ENCODE assay signal across 8 mouse cellular contexts in the genomic region with DNA sequence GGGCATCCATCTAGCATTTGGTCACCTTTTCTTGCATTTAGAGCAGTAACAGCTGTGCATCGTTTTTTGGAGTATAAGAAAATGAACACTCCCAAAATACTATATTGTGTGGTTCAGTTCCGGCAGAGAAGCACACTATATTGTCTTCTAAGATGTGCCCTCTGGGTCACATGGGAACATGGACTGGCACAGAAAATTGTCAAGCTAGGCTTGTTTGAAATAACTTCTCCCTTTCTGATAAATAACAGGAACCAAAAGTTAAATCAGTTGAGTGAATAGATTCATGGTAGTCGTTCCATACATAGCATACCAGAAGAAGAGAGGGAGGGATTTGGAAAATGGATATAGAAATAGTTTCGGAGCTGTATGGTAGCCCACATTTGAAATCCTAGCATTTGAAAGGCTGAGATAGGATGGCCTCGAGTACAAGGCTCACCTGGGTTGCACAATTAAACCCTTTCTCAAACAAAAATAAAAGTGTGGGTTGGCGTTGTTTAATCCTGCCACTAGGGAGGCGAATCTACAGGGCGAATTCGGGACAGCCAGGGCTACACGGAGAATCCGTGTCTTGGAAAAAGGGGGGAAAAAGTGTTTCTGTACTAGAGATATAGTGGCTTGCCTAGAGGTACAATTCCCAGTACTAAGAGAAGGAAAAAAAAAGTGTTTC. TPM values are rescaled to one million over a fixed set of nuclear protein-coding genes. Genes with fewer than 3 reads are reported as not detected.
DNase-seq lines count a peak whose midpoint lies in the region; ATAC-seq and TF ChIP-seq lines count a peak whose summit lies in the region.

No protein-coding gene starts in this region.

- no peaks in the 10 kb centered on the region for H3K27me3 ChIP-seq in cerebellum, adult 2 months (ENCODE audit: control insufficient read depth, insufficient read depth, low read length)
- no peaks in the 10 kb centered on the region for H3K27me3 ChIP-seq in forebrain, embryonic 13.5 days
- H3K27me3 ChIP-seq in liver, embryonic 15.5 days: no peaks in the 10 kb centered on the region

- DNase-seq in cerebellum, adult 2 months: no peak
- DNase-seq in cerebellum, adult 18-20 months: no peak
- peak; percentile 57 for DNase-seq in A20 (ENCODE audit: low read depth, low spot score)
- DNase-seq in c-Kit-positive CD71-positive TER-119-positive erythroid progenitor cells, embryonic 14.5 days (ENCODE audit: low spot score): no peak
- no peak for DNase-seq in embryo, embryonic 10.5 days (ENCODE audit: low spot score)
- no peak for DNase-seq in testis, postnatal 14 days (ENCODE audit: low spot score)

- TF ChIP-seq POLR2A in cerebellum, adult 2 months (IDR thresholded peaks at IDR 0.05; ENCODE audit: borderline replicate concordance, insufficient read depth, low read length): no peak

- peak overlapping the region; percentile 64 for H3K4me2 ChIP-seq in forebrain, embryonic 13.5 days
- H3K4me2 ChIP-seq in liver, embryonic 15.5 days: peak overlapping the region; percentile 77

- H3K9ac ChIP-seq in forebrain, embryonic 13.5 days: peak overlapping the region; percentile 59
- peak overlapping the region; percentile 58 for H3K9ac ChIP-seq in liver, embryonic 15.5 days

- H3K4me3 ChIP-seq in cerebellum, adult 2 months (replicated peaks; ENCODE audit: insufficient read depth, low read depth, low read length): peak overlapping the region; percentile 48
- peak overlapping the region; percentile 87 for H3K4me3 ChIP-seq in forebrain, embryonic 13.5 days
- H3K4me3 ChIP-seq in liver, embryonic 15.5 days (replicated peaks): peak overlapping the region; percentile 78

- peaks cover 19% of the 10 kb centered on the region for H3K36me3 ChIP-seq in forebrain, embryonic 13.5 days (ENCODE audit: poor library complexity, severe bottlenecking)
- H3K36me3 ChIP-seq in liver, embryonic 15.5 days (replicated peaks): peaks cover 28% of the 10 kb centered on the region

- H3K4me1 ChIP-seq in cerebellum, adult 2 months (ENCODE audit: control insufficient read depth, insufficient read depth, low read length): peaks cover 3% of the 10 kb centered on the region; the same call in 1 of the 2 replicates
- peaks cover 41% of the 10 kb centered on the region for H3K4me1 ChIP-seq in forebrain, embryonic 13.5 days
- peaks cover 53% of the 10 kb centered on the region for H3K4me1 ChIP-seq in liver, embryonic 15.5 days (replicated peaks)

- ATAC-seq in forebrain, embryonic 13.5 days: peak; percentile 48
- no peak for ATAC-seq in liver, embryonic 15.5 days (ENCODE audit: insufficient read depth)

- peak; percentile 20; the same call in 1 of the 2 replicates for TF ChIP-seq CTCF in cerebellum, adult 2 months (IDR thresholded peaks at IDR 0.05; ENCODE audit: borderline replicate concordance, insufficient read depth, low read depth, low read length)

- H3K9me3 ChIP-seq in forebrain, embryonic 13.5 days (replicated peaks): no peaks in the 10 kb centered on the region
- no peaks in the 10 kb centered on the region for H3K9me3 ChIP-seq in liver, embryonic 15.5 days (replicated peaks)

- H3K27ac ChIP-seq in cerebellum, adult 2 months (ENCODE audit: insufficient read depth, low read length): peak overlapping the region; percentile 13; the same call in 1 of the 2 replicates
- H3K27ac ChIP-seq in forebrain, embryonic 13.5 days: peak overlapping the region; percentile 89
- H3K27ac ChIP-seq in liver, embryonic 15.5 days (replicated peaks): peak overlapping the region; percentile 99

- 11% methylated on average over 11 of the region's 11 CpGs for WGBS in cerebellum, adult 2 months
- 14% methylated on average over 11 of the region's 11 CpGs for WGBS in forebrain, embryonic 13.5 days
- 15% methylated on average over 11 of the region's 11 CpGs for WGBS in liver, embryonic 15.5 days (ENCODE audit: insufficient replicate concordance)

RNA-seq across cellular contexts. Expression of a gene that starts 0.5 kb away (rescaled TPM):
- 68.1 and 70.2 TPM in 2 replicates for polyA plus RNA-seq in cerebellum, adult 2 months (2012; rRNA removed)
- polyA plus RNA-seq in forebrain, embryonic 13.5 days (2015; fragmentation: Nextera tagmentation; extraction: Ambion mirVana): 57.8 TPM in 2 replicates
- polyA plus RNA-seq in liver, embryonic 15.5 days (2015; fragmentation: Nextera tagmentation; extraction: Ambion mirVana): 162 and 178 TPM in 2 replicates

RNA-seq across cellular contexts. Expression of a gene that starts 9.3 kb away (rescaled TPM):
- 22.3 and 23.0 TPM in 2 replicates for polyA plus RNA-seq in cerebellum, adult 2 months (2012; rRNA removed)
- polyA plus RNA-seq in forebrain, embryonic 13.5 days (2015; fragmentation: Nextera tagmentation; extraction: Ambion mirVana): 20.3 and 20.5 TPM in 2 replicates
- polyA plus RNA-seq in liver, embryonic 15.5 days (2015; fragmentation: Nextera tagmentation; extraction: Ambion mirVana): 17.3 and 17.4 TPM in 2 replicates

RNA-seq across cellular contexts. Expression of a gene that starts 28.9 kb away (rescaled TPM):
- not detected in 2 replicates for polyA plus RNA-seq in cerebellum, adult 2 months (2012; rRNA removed)
- not detected in 2 replicates for polyA plus RNA-seq in forebrain, embryonic 13.5 days (2015; fragmentation: Nextera tagmentation; extraction: Ambion mirVana)
- not detected in 2 replicates for polyA plus RNA-seq in liver, embryonic 15.5 days (2015; fragmentation: Nextera tagmentation; extraction: Ambion mirVana)

RNA-seq across cellular contexts. Expression of a gene that starts 40.7 kb away (rescaled TPM):
- 29.8 and 30.7 TPM in 2 replicates for polyA plus RNA-seq in cerebellum, adult 2 months (2012; rRNA removed)
- polyA plus RNA-seq in forebrain, embryonic 13.5 days (2015; fragmentation: Nextera tagmentation; extraction: Ambion mirVana): 34.5 and 37.0 TPM in 2 replicates
- 35.3 and 39.2 TPM in 2 replicates for polyA plus RNA-seq in liver, embryonic 15.5 days (2015; fragmentation: Nextera tagmentation; extraction: Ambion mirVana)

RNA-seq across cellular contexts. Expression of a gene that starts 52.9 kb away (rescaled TPM):
- 66.2 and 68.4 TPM in 2 replicates for polyA plus RNA-seq in cerebellum, adult 2 months (2012; rRNA removed)
- polyA plus RNA-seq in forebrain, embryonic 13.5 days (2015; fragmentation: Nextera tagmentation; extraction: Ambion mirVana): 126 and 131 TPM in 2 replicates
- polyA plus RNA-seq in liver, embryonic 15.5 days (2015; fragmentation: Nextera tagmentation; extraction: Ambion mirVana): 49.8 and 53.9 TPM in 2 replicates

Comparison
In these comparisons a context has a peak if more than half of its experiments do, and no peak if none do; other contexts are left out.
1. H3K27ac ChIP-seq: peak in every context shown above with its lines; median percentile 99 in liver, embryonic 15.5 days; 89 in forebrain, embryonic 13.5 days; 13 in cerebellum, adult 2 months.